Mouse (Mus musculus): ENCODE results near the gene Stbd1.

The Stbd1 gene

DNA sequence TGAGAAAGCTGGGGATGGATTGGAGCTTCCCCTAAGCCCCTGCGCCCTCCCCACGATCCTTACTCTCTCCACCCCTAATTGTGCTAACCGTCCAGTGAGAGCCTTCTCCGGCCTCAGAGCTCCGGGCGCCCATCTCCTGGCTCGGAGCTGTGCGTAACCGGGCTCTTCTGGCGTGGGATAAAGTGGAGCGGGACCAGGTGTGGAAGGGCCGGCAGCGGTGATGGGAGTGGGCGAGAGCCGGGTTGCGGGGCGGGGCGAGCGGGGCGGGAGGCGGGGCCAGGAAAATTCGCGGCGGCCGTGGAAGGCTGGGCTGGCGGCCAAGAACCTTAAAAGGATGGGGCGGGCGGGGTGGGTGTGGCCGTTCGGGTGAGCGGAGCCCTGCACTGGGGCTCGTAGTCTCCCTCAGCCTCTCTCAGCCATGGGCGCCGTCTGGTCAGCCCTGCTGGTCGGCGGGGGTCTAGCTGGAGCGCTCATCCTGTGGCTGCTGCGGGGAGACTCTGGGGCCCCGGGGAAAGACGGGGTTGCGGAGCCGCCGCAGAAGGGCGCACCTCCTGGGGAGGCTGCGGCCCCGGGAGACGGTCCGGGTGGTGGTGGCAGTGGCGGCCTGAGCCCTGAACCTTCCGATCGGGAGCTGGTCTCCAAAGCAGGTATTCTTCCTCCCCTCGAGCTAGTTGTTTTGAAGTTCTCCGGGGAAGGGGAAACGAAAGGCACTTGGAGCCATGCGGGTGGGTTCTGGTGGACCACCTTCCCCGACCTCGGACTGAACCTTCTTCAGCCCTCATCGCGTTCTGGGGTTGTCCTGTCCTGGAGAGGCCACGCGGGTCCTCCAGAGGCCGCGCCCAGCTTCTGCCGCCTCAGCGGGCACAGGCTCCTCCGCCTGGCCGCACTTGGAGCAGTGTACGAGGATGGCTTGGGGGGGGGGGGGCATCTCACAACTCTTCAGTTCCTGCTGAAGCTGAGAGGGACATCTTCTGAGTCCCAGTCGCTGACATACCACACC lies at the start of gene Stbd1:
Gene Stbd1, plus strand, starts transcription at position 351 of the 1,000 bp plus-strand sequence.
- in situ Hi-C loops (cut with MboI; ENCODE audit: low sequenced_read_pairs): no loop called here

- in situ Hi-C loops (cut with MboI; ENCODE audit: low sequenced_read_pairs): loop anchor here (10.0 kb wide), 1 partner anchor 89 kb away; no protein-coding TSS in a partner anchor
Measured at GRCm38 (mm10) chr5:92553939-92554338, 48.9 kb upstream of the Stbd1 start.

GRCm38 (mm10) chr5:92554443-92554842 lies 48.4 kb upstream of the Stbd1 start:
- in situ Hi-C loops (cut with MboI; ENCODE audit: low sequenced_read_pairs): loop anchor here (10.0 kb wide), 1 partner anchor 90 kb away; no protein-coding TSS in a partner anchor

GRCm38 (mm10) chr5:92554891-92555511 lies 47.8 kb upstream of the Stbd1 start, which contains the start of gene Fam47e:
TSS of gene Fam47e (plus strand) at chr5:92555069.
- in situ Hi-C loops (cut with MboI; ENCODE audit: low sequenced_read_pairs): loop anchor here (10.0 kb wide), 1 partner anchor 90 kb away; no protein-coding TSS in a partner anchor

GRCm38 (mm10) chr5:92555905-92556304 lies 46.9 kb upstream of the Stbd1 start:
- in situ Hi-C loops (cut with MboI; ENCODE audit: low sequenced_read_pairs): loop anchor here (10.0 kb wide), 1 partner anchor 91 kb away; no protein-coding TSS in a partner anchor

- in situ Hi-C loops (cut with MboI; ENCODE audit: low sequenced_read_pairs): loop anchor here (10.0 kb wide), 1 partner anchor 93 kb away; no protein-coding TSS in a partner anchor
Measured at GRCm38 (mm10) chr5:92557508-92557907, 45.3 kb upstream of the Stbd1 start.

- in situ Hi-C loops (cut with MboI; ENCODE audit: low sequenced_read_pairs): no loop called here
Measured at GRCm38 (mm10) chr5:92560201-92560600, 42.6 kb upstream of the Stbd1 start.

DNA sequence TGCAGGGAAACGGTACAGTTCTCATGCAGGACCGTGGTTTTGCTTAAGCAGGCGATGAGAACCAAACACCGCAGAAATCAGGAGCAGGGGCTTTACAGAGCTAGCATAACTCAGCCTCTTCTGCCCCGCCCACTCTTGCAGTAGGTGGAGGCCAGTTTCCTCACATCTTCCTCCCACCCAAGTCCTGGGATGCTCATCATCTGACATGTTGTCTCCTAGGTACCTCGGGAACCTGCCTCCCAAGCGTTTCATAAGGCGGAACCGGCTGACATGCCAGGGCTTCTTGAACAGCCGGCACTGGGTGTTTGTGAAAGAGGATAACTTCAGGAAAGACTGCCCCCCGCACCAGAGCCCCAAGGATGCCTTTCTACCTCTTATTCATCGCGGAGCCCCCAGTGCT lies 40.8 kb upstream of the Stbd1 start:
- in situ Hi-C loops (cut with MboI; ENCODE audit: low sequenced_read_pairs): no loop called here

DNA sequence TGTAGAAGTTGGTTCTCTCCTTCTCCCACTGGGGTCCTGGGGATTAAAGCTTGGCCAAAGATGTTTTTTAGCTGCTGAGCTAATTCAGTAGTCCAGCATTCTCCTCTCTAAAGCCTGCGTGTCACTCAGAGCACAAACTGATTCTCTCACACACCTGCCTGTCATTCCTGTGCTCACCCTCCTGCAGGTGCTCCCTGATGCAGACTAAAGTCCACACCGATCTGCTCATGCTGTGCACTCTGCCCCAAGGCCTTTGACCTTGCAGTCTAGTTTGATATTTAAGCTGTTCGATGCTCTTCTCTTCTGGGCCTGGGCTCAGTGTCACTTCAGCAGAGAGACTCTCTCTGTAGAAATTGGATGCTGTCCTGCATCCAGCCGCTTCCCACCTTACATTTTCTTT lies 31.6 kb upstream of the Stbd1 start:
- in situ Hi-C loops (cut with MboI; ENCODE audit: low sequenced_read_pairs): no loop called here

- in situ Hi-C loops (cut with MboI; ENCODE audit: low sequenced_read_pairs): no loop called here
Measured at GRCm38 (mm10) chr5:92579559-92579958, 23.3 kb upstream of the Stbd1 start.

DNA sequence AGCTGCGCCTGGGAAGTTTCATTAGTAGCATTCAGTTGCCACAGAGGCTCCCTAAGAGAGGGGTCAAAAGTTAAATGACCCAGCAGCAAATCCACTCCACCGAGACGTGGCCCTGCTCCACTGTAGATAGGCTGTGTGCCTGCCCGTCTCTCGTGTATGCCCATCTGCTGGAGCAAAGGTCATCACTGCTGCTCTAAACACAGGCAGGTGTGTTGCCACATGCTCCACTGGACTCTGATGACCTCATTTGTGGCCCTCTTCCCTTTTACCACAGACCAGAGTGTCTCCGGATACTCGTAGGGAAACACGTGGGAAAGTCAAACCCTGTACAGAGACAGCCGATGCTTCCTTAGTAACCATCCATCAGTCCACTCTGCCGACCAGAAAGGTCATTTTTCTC lies 16.9 kb upstream of the Stbd1 start:
- in situ Hi-C loops (cut with MboI; ENCODE audit: low sequenced_read_pairs): no loop called here

- in situ Hi-C loops (cut with MboI; ENCODE audit: low sequenced_read_pairs): no loop called here
Measured at GRCm38 (mm10) chr5:92595026-92595425, 7.8 kb upstream of the Stbd1 start.

DNA sequence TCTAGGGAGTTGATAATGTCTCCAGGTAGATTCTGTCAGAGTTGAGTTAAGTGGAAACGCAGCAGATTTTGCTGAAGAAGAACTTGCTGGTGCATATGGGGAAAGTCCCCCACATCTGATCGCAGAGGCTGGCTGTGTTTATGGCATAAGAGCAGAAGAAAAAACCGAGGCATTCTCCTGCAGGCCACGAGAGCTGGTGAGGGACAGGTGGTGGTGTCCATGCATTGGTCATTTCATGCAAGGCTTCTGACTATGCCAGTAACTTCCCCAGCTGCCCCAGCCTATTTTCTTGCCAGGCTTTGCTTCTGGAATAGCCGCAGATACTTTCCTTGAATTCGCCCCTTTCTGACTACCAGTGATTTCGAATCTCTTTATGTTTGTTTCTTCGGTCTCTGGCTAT lies 6.0 kb upstream of the Stbd1 start:
- in situ Hi-C loops (cut with MboI; ENCODE audit: low sequenced_read_pairs): no loop called here

DNA sequence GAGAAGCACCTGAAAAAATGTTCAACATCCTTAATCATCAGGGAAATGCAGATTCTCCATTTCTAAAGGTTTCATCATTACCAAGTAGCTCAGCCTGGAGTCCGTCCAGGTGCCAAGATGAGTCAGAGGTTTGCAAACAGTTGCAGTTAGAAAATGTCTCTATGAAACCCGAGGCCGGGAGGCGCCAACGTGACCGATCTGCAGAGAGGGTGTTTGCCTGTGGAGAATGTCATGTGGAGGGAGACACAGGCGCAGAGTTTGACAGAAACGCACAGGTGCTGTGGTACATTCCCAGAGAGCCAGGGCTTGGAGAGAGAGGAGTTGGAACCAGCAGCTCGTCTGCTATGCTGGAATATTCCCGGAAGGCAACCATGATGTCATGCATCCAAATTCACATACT lies 3.8 kb upstream of the Stbd1 start:
- in situ Hi-C loops (cut with MboI; ENCODE audit: low sequenced_read_pairs): no loop called here

DNA sequence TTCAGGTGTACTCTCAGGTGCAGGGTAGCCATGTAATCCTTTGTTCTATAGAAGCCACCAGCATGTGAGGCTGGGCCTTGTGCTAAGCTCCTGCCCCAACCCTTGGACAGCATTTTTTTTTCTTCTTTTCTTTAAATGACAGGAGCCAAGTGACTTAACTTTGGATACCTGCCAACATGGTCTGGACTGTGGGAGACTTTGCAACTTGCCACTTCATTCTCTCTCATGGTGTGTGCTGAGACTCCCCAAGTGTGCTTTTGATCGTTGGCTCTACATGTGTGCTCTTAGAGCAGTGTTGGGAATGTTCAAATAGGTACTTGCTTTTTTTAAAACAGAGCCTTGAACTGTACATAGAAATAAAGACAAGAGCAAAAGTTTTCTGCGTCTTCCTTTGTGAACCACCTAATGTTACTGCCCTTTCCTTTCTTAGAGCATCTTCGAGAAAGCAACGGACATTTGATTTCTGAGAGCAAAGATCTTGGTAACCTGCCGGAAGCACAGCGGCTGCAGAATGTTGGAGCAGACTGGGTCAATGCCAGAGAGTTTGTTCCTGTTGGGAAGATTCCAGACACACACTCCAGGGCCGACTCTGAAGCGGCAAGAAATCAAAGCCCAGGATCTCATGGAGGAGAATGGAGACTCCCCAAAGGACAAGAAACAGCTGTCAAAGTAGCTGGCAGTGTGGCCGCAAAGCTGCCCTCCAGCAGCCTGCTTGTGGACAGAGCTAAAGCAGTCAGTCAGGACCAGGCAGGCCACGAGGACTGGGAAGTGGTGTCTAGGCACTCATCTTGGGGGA lies 1.8 kb downstream of the Stbd1 start:
- in situ Hi-C loops (cut with MboI; ENCODE audit: low sequenced_read_pairs): no loop called here

DNA sequence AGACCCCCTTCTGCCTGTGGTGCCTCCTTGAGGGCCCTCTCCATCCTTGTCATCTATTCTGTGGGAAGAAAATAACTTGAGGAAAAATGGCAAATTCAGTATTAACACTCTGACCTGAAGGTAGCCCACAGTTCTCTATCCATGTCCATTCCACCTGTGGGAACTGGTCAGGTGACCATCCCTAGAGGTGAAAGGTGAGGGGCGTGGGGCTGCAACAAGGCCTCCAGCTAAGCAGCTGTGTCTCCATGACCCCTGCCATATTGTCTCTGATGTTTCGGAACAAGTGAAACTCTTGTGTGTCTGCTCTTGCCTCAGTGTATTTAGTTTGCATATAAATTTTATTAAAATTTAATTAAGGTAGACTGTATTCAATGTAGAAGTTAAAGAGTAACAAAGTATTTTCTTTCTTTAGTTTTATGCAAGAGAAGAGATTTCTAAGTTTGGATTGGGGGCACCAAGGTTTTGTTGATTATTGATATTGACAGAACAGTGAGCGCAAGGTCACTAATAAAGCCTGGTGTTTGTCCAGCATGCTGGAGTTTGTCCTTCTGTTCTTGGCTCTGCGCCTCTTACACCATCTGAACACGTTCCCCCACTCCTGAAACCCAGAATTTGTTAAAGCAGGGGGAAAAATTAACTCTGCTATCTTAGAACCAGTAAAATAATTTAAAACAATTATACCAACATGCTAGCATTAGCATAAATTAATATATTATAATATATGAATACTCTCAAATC lies 4.8 kb downstream of the Stbd1 start:
- in situ Hi-C loops (cut with MboI; ENCODE audit: low sequenced_read_pairs): no loop called here

GRCm38 (mm10) chr5:92612756-92613155 lies 9.9 kb downstream of the Stbd1 start:
- in situ Hi-C loops (cut with MboI; ENCODE audit: low sequenced_read_pairs): no loop called here

GRCm38 (mm10) chr5:92621883-92622282 lies 19.0 kb downstream of the Stbd1 start:
- in situ Hi-C loops (cut with MboI; ENCODE audit: low sequenced_read_pairs): no loop called here

- in situ Hi-C loops (cut with MboI; ENCODE audit: low sequenced_read_pairs): no loop called here
Measured at GRCm38 (mm10) chr5:92627896-92628295, 25.1 kb downstream of the Stbd1 start.

- in situ Hi-C loops (cut with MboI; ENCODE audit: low sequenced_read_pairs): no loop called here
Measured at GRCm38 (mm10) chr5:92633526-92633925, 30.7 kb downstream of the Stbd1 start.
